Mouse (Mus musculus): ENCODE results near the gene Irs2. TPM values are rescaled to one million over a fixed set of nuclear protein-coding genes. Genes with fewer than 3 reads are reported as not detected.

Gene Irs2
- polyA plus RNA-seq, 1 experiment: 20.7 TPM

DNA sequence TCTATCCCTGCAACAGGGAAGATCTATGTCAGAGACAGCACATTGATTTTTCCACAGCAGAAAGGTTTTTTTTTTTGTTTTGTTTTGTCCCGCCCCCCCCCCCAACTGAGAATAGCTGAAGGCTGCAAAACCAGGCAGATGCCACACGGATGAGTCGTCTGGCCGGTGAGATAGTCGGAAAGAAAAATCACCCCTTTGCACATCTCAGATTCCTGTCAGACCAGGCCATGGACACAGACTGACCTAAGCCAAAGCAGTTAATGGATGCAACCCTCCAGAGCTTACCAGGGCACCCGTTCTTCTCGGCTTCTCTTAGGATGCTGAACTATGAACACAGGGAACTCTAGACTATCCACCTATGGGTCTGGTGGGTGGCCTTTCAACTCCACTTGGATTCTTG lies 39.6 kb downstream of the Irs2 start:
- TF ChIP-seq CTCF (IDR thresholded peaks at IDR 0.05; ENCODE audit: insufficient read depth, low read length) (no peak), POLR2A (IDR thresholded peaks at IDR 0.05; ENCODE audit: borderline replicate concordance, extremely low read depth, low read depth, low read length) (no peak)
- DNase-seq: no peak
- H3K4me1 ChIP-seq (ENCODE audit: control insufficient read depth, insufficient read depth, low read length): peaks cover 8% of the 10 kb centered on the region; the same call in 1 of the 2 replicates
- H3K4me3 ChIP-seq (replicated peaks; ENCODE audit: extremely low read depth, low read depth, low read length): no peak overlapping the region
- WGBS: 58% methylated on average over 7 of the region's 7 CpGs

DNA sequence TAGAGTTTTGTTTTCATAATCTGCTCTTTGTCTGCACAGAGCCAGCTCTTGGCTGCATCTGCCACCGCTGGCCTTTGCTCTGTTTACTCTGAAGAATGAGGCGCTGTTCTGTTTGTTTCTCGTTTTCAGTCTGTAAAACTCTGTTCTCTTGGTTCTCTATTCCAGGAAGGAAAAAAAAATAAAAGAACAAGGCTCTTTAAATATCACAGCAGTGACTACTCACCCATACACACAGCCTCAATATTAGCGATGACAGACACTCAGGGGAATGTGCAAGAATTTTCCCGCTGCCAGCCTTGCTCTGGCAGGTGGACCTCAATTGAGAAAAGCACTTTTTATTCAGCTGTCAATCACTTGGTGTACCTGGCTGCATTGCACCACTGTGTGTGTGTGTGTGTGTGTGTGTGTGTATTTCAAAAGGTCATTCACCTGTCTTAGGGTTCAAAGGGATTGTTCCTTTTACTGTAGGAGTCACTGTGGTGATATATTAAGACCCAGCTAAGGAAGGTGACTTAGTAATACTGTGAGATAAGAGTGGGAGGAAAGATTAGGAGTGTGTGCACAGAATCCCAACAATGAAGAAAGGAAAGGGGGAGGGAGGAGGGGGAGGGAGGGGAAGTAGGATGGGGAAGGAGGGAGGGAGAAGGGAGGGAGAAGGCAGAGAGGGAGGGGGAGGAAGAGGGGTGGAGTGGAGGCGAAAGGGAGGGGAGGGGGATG lies 42.7 kb downstream of the Irs2 start:
- DNase-seq: no peak
- TF ChIP-seq CTCF (IDR thresholded peaks at IDR 0.05; ENCODE audit: insufficient read depth, low read length) (no peak), POLR2A (IDR thresholded peaks at IDR 0.05; ENCODE audit: borderline replicate concordance, extremely low read depth, low read depth, low read length) (no peak)
- WGBS: 8% methylated on average over 6 of the region's 6 CpGs
- Histone ChIP-seq H3K4me3 (replicated peaks; ENCODE audit: extremely low read depth, low read depth, low read length) (no peak overlapping the region), H3K4me1 (ENCODE audit: control insufficient read depth, insufficient read depth, low read length) (peaks cover 10% of the 10 kb centered on the region)

- no peak overlapping the region for H3K4me3 ChIP-seq (replicated peaks; ENCODE audit: extremely low read depth, low read depth, low read length)
- no peak for DNase-seq
- H3K4me1 ChIP-seq (ENCODE audit: control insufficient read depth, insufficient read depth, low read length): peaks cover 10% of the 10 kb centered on the region
- 49% methylated on average over 10 of the region's 10 CpGs for WGBS
- TF ChIP-seq POLR2A (IDR thresholded peaks at IDR 0.05; ENCODE audit: borderline replicate concordance, extremely low read depth, low read depth, low read length) (no peak), CTCF (IDR thresholded peaks at IDR 0.05; ENCODE audit: insufficient read depth, low read length) (no peak)
These were observed 43.7 kb downstream of the Irs2 start for GRCm38 (mm10) chr8:10964511-10965099.

DNA sequence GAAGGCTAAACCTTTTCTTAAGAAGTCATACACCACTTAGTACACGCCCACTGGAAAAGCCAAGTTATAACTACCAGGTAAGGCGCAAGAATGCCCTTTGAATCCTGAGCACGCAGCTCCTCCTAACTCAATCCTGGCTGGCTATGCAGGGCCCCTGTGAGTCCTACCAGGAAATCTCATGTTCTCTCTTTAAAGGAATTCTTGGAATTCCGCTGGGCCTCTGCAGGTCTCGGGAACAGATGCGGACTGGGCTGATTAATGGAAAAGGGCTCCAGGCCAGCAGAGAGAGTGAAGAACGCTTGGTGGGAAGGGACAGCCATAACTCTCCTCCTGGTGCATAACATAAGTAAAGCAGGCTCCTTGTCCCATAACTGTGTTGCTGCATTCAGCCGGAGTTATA lies 46.3 kb downstream of the Irs2 start:
- DNase-seq: peak; percentile 15
- TF ChIP-seq CTCF (IDR thresholded peaks at IDR 0.05; ENCODE audit: insufficient read depth, low read length): no peak
- no peak for TF ChIP-seq POLR2A (IDR thresholded peaks at IDR 0.05; ENCODE audit: borderline replicate concordance, extremely low read depth, low read depth, low read length)
- Histone ChIP-seq H3K4me1 (ENCODE audit: control insufficient read depth, insufficient read depth, low read length) (peaks cover 10% of the 10 kb centered on the region), H3K4me3 (replicated peaks; ENCODE audit: extremely low read depth, low read depth, low read length) (no peak overlapping the region)
- 31% methylated on average over 8 of the region's 8 CpGs for WGBS

- no peak for DNase-seq
- 32% methylated on average over 15 of the region's 15 CpGs for WGBS
- TF ChIP-seq CTCF (IDR thresholded peaks at IDR 0.05; ENCODE audit: insufficient read depth, low read length) (no peak), POLR2A (IDR thresholded peaks at IDR 0.05; ENCODE audit: borderline replicate concordance, extremely low read depth, low read depth, low read length) (no peak)
- H3K4me1 ChIP-seq (ENCODE audit: control insufficient read depth, insufficient read depth, low read length): peaks cover 8% of the 10 kb centered on the region
- no peak overlapping the region for H3K4me3 ChIP-seq (replicated peaks; ENCODE audit: extremely low read depth, low read depth, low read length)
These were observed 47.9 kb downstream of the Irs2 start for GRCm38 (mm10) chr8:10960277-10960819.

DNA sequence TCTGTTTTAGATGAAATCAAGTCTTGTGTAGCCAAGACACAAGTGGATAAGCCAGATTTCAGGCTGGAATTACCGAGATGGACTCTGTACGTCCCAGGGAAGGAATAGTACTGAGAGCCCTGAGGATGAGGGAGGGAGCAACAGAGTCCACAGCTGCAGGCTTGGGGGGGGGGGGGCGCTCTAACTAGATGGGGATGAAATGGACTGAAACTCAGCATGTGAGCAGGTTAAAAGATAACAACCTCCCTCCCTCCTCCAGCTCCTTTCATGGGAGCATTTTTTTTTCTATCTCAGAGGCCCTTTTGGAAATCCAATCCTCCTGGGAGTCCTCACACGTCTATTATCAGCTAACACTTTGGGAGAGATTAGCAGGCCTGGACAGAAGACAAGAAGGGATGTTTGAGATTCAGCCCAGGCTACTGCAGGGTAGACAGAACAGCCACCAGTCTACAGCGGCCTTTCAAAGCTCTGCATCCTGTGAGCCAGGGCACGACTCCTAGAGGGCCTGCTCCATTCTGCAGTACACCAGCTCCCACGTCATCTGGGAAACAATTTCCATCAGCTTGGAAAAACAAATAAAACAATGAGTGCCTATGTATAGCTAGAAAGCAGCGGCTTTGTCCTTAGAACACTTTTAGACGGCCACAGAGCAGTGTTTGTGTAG lies 50.8 kb downstream of the Irs2 start:
- TF ChIP-seq CTCF (IDR thresholded peaks at IDR 0.05; ENCODE audit: insufficient read depth, low read length) (no peak), POLR2A (IDR thresholded peaks at IDR 0.05; ENCODE audit: borderline replicate concordance, extremely low read depth, low read depth, low read length) (no peak)
- 47% methylated on average over 9 of the region's 9 CpGs for WGBS
- DNase-seq: no peak
- no peak overlapping the region for H3K4me3 ChIP-seq (replicated peaks; ENCODE audit: extremely low read depth, low read depth, low read length)
- H3K4me1 ChIP-seq (ENCODE audit: control insufficient read depth, insufficient read depth, low read length): peaks cover 10% of the 10 kb centered on the region

GRCm38 (mm10) chr8:10953346-10954053 lies 54.8 kb downstream of the Irs2 start:
- Histone ChIP-seq H3K4me1 (ENCODE audit: control insufficient read depth, insufficient read depth, low read length) (peaks cover 7% of the 10 kb centered on the region; the same call in 1 of the 2 replicates), H3K4me3 (replicated peaks; ENCODE audit: extremely low read depth, low read depth, low read length) (no peak overlapping the region)
- WGBS: 9% methylated on average over 11 of the region's 11 CpGs
- peak; percentile 70 for DNase-seq
- TF ChIP-seq CTCF (IDR thresholded peaks at IDR 0.05; ENCODE audit: insufficient read depth, low read length) (peak; percentile 52), POLR2A (IDR thresholded peaks at IDR 0.05; ENCODE audit: borderline replicate concordance, extremely low read depth, low read depth, low read length) (no peak)

DNA sequence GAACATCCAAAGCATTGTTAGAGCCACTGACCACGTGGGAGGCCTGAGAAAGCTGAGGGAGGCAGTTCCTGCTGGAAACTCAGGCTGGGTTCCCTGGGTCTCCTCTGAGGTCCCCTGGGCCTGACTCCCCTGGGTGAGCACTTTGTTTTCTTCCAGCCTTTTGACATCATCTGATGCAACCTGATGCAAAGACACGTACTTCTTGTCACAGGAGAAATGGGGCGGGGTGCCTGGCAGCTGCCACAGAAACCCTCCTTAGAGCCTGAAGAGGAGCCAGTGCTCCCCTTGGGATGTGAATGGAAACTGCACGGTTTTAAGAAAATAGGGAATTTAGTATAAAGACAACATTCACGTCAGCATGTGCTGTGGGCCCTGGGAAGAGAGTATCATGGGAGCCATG lies 55.6 kb downstream of the Irs2 start:
- TF ChIP-seq POLR2A (IDR thresholded peaks at IDR 0.05; ENCODE audit: borderline replicate concordance, extremely low read depth, low read depth, low read length) (no peak), CTCF (IDR thresholded peaks at IDR 0.05; ENCODE audit: insufficient read depth, low read length) (no peak)
- 64% methylated on average over 5 of the region's 5 CpGs for WGBS
- H3K4me1 ChIP-seq (ENCODE audit: control insufficient read depth, insufficient read depth, low read length): peaks cover 7% of the 10 kb centered on the region; the same call in 1 of the 2 replicates
- DNase-seq: no peak
- no peak overlapping the region for H3K4me3 ChIP-seq (replicated peaks; ENCODE audit: extremely low read depth, low read depth, low read length)

GRCm38 (mm10) chr8:10952235-10952634 lies 56.0 kb downstream of the Irs2 start:
- H3K4me3 ChIP-seq (replicated peaks; ENCODE audit: extremely low read depth, low read depth, low read length): no peak overlapping the region
- no peak for DNase-seq
- 88% methylated on average over 2 of the region's 2 CpGs for WGBS
- H3K4me1 ChIP-seq (ENCODE audit: control insufficient read depth, insufficient read depth, low read length): peaks cover 7% of the 10 kb centered on the region; the same call in 1 of the 2 replicates
- TF ChIP-seq POLR2A (IDR thresholded peaks at IDR 0.05; ENCODE audit: borderline replicate concordance, extremely low read depth, low read depth, low read length): no peak
